Mouse (Mus musculus): ENCODE results near the gene Lhfpl2.

The Lhfpl2 gene

GRCm38 (mm10) chr13:94135180-94135579 is 77.6 kb downstream of the Lhfpl2 start:
- in situ Hi-C loops (cut with MboI; ENCODE audit: unreplicated experiment in 2 of 2) = no loop called here

- in situ Hi-C loops (cut with MboI; ENCODE audit: unreplicated experiment in 2 of 2) = loop anchor here in 1 of 2 experiments (10.0 kb wide), 1 partner anchor 345 kb away; no protein-coding TSS in a partner anchor
These were observed 82.3 kb downstream of the Lhfpl2 start for GRCm38 (mm10) chr13:94139713-94140445.

DNA sequence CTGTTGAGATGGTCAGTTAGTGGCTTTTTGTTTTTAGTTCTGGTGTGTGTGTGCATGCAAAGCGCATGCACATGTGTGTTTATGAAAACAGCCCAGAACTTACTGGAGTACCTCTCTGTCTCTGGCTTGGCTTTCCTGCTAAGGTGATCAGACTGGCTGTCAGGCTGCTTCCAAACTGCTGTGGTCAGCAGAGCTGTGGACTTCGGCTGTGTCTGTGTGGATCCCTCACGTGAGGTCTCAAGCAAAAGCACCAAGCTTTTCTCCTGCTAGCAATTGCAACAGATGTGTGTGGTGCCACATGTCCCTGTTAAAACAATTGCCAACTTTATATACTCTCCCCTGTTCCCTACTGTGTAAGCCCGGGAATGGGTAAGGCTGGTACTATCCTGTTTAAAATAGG is 82.8 kb downstream of the Lhfpl2 start:
- in situ Hi-C loops (cut with MboI; ENCODE audit: unreplicated experiment in 2 of 2) = loop anchor here in 1 of 2 experiments (10.0 kb wide), 1 partner anchor 346 kb away; no protein-coding TSS in a partner anchor

DNA sequence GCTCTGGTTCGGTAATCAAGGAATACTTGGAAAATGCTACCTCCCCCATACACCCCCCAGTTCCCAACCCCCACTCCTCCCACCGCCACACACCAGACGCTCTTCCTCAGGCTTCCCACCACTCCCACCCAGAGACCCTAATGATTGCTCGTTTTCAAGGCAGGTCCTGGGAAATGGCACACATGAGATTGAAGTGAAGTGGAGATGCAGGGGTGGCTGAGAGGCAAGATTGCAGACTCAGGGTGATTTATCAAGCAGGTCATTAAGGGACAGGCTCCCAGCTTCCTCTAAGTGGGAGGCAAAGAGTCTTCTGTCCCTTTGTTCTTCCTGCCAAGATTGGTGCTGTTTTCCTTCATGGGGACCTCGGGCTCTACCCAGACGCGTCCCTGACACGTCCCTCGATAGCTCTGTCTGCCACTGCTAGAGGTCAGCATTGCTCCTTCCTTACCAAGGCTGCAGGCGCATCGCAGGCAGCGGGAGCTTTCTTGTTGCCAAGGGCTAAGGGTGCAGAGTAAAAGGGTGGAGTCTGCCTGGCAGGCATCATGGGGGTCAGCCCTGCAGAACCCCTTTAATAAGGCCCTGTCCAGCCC is 85.6 kb downstream of the Lhfpl2 start:
- in situ Hi-C loops (cut with MboI; ENCODE audit: unreplicated experiment in 2 of 2) = loop anchor here in 1 of 2 experiments (10.0 kb wide), 1 partner anchor 348 kb away; no protein-coding TSS in a partner anchor

DNA sequence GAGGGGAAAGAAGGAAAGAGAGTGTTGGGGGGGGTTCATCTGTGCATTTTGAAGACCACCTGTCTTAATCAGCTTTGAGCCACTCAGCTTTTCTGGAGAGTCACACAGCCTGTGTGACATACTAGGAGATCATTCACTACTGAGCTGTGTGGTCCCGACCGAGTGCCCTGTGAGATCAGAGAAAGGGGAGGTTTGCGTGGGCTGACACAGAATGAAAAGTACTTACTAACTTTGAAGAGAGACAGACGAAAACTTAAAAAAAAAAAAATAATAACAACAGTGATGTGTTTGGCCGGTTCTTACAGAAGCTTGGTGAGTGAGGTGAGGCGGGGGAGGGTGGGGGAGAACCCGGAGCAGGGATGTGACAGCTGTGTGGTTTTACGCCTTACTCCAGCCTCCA is 86.9 kb downstream of the Lhfpl2 start:
- in situ Hi-C loops (cut with MboI; ENCODE audit: unreplicated experiment in 2 of 2) = loop anchor here in 1 of 2 experiments (10.0 kb wide), 1 partner anchor 350 kb away; no protein-coding TSS in a partner anchor

DNA sequence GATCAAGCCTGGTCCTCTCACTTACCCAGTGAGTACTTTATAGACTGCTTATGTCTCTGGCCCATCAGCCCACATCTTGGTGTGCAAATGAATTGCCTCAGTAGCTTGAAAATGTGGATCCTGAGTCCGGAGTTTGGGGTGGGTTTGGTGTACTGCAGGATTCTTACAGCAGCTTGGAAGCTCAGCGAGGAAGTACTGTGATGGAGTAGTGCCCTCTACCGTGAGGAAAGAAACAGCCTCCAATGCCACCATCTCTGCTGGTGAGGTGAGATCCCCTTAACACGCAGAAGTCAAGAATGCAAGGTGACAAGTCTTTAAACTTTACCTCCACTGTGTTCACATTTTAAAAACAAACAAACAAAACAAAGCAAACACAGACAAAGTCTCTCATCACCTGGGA is 89.7 kb downstream of the Lhfpl2 start:
- in situ Hi-C loops (cut with MboI; ENCODE audit: unreplicated experiment in 2 of 2) = loop anchor here in 1 of 2 experiments (10.0 kb wide), 1 partner anchor 352 kb away; no protein-coding TSS in a partner anchor

DNA sequence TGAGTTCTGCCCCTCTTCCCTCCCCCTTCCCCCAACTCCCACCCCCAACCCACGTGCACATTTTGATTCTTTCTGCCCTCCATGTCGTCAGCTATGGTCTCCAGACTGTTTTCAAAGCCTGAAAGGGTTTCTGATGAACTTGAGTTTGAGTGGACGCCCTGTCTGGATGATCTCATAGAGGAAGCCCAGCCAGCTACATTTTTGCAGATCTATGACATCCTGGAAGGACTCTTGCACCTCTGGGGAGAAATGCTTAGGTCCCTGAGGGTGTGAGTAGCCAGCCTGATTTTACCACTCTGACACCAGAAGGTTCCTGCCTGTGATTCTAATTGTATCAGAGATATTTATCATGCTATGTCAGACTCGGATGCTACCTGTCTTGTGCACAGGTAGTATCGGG is 91.4 kb downstream of the Lhfpl2 start:
- in situ Hi-C loops (cut with MboI; ENCODE audit: unreplicated experiment in 2 of 2) = loop anchor here in 1 of 2 experiments (10.0 kb wide), 1 partner anchor 354 kb away; no protein-coding TSS in a partner anchor

GRCm38 (mm10) chr13:94149781-94150180 is 92.2 kb downstream of the Lhfpl2 start:
- in situ Hi-C loops (cut with MboI; ENCODE audit: unreplicated experiment in 2 of 2) = loop anchor here in 1 of 2 experiments (10.0 kb wide), 1 partner anchor 355 kb away; no protein-coding TSS in a partner anchor

DNA sequence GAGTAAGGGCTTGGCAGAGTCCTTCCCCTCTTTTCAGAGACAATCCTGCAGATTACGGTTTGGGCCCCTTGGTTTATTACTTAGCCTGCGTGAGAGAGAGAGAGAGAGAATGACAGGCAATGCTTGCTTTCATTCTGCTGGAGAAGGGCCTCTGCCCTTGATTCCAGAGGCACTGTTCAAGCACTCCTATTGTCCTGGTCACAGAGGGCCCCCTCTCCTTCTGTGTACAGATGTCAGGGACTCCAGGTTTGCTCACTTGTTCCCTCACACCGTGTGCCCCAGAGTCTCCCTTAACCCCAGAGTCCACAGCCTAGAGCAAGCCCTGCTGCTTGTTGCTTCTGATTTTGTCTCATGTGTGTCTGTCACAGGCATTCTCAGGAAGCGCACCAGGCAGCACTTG is 93.7 kb downstream of the Lhfpl2 start:
- in situ Hi-C loops (cut with MboI; ENCODE audit: unreplicated experiment in 2 of 2) = no loop called here

DNA sequence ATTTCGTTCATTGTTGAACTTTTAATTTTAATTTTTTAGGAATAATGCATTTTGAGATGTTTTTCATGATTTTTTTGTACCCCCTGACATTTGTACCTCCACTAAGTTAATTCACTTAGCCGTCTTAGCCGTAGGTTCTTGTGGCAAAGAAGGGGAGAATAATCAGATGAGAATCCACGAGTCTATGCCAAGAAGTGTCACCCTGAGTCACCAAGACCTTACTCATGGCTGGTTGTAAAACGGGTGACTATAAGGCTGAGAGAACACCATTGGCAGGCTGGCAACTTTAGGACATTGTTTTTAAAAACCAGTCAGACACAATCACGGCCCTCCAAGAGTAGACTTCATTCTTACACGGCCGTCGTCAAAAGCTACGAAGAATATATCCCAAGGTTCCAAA is 95.2 kb downstream of the Lhfpl2 start:
- in situ Hi-C loops (cut with MboI; ENCODE audit: unreplicated experiment in 2 of 2) = no loop called here

- in situ Hi-C loops (cut with MboI; ENCODE audit: unreplicated experiment in 2 of 2) = no loop called here
These were observed 96.1 kb downstream of the Lhfpl2 start for GRCm38 (mm10) chr13:94153658-94154057.

DNA sequence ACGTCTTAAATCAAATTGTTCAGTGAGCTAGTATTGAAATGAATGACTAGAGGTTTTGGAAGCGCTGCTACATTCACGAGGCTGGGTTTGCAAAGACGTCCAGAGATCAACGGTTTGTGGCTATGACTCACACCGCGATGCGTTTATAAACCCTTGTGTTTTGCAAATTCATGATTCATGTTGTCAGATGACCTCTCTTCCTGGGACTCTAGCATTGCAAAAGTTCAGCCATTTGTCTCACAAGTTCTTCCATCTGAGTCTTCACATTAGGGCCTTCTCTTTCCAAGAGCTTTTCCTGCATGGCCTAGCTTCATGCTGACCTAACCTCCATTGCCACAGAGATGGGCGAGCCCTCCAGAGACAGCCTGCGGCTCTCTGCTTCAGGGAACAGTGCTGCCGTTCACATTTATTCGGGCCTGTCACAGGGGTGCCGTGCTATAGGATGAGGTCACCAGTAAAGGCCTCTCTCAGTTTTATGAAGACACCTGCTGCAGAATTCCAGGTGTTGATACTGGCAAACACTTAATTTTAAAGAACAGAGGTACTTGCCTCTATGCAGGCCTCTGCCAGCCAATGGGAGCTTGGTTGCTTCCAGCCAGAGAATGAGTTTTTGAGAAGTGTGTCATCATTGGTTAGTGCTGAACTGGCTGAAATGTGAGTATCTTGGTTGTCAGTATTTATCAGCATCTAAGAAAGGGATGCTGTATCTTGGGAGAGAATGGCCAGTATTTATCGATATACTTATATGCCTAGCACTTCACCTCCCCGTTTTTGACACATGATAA is 97.1 kb downstream of the Lhfpl2 start:
- in situ Hi-C loops (cut with MboI; ENCODE audit: unreplicated experiment in 2 of 2) = no loop called here

DNA sequence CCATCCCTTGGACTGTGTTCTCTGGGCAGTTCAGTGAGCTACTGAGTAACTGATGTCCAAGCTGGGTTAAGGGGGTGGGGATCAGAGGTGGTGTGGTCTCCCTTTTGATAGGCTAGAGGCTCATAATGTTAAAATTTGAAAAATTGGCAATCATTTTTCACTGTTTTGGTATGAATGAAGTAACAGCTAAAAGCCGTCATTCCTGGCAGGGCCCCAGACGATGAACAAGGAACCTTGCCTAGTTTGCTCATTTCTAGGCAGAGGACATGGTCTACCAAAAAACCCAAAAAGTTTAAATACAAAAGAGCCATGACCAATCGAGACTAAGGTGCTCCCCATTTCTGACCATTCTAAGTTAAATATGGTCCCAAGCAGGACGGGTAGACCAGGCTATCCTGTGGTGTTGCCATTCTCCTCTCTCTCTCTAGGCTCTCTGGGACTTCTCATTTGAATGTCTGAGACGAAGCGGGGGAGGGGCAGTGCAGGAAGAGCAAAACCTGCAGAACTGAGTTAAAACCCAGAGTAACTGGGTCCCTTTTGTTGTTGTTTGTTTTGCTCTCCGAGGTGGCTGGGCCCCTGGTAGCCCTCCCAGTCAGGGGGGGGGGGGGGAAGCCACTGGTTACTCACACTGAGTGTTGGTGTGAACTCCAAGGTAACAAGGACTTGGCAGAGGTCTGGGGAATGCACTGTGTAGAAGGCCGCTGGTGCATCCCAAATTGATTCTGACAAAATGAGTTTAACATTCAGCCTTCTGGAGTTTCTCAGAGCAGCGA is 98.2 kb downstream of the Lhfpl2 start:
- in situ Hi-C loops (cut with MboI; ENCODE audit: unreplicated experiment in 2 of 2) = no loop called here

GRCm38 (mm10) chr13:94158864-94159477 is 101.4 kb downstream of the Lhfpl2 start:
- in situ Hi-C loops (cut with MboI; ENCODE audit: unreplicated experiment in 2 of 2) = no loop called here

DNA sequence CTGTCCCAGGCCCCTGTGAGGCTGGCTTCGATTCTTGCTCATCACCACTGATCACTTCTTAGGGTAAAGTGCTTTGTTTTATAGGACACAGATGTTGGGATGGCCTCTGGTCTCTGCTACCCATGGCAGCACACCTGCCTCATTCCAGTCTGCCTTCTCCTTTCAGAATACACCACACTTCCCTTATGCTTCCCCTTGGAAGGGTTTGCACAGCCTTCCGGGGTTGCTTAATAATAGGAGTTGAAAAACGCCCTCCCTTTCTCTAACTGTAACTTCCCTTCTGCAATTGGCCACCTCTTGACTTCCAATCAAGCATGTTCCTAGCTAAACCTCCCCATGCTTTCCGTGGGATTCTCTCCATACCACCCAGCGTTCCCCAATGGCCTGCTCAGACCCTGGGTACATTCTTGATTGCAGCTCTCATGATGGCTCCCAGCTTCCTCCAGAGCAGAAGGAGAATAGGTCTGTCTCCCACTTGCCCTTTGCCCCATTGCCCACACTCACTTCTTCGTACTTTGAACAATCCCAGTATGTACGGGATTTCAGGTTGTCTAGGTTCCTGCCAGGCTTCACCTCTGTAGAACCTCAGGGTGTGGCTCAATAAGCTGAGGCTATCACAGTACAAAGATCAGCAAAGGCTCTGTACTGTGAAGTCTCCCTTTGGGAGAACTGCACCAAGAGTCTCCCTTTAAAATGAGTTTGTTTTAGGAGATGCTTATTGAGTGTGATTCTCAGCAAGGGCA is 102.1 kb downstream of the Lhfpl2 start:
- in situ Hi-C loops (cut with MboI; ENCODE audit: unreplicated experiment in 2 of 2) = no loop called here

DNA sequence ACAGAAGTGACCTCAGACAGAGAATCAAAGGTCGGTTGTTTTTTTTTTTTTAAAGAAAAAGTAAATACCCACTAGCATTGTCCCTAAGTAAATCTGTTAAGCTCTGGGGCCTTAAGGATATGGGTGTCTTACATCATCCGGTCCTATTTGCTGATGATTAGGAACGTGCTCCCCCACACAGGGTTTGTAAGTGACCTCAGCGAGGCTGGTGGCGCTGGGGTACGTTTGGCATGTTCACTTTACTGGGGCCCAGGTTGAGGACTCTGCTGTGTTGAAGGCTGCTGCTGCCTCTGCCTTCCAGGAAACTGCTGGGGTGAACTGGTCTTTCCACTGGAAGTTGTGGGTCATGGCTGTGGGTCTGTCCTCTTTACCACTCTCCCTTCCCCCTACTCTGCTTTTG is 106.9 kb downstream of the Lhfpl2 start:
- in situ Hi-C loops (cut with MboI; ENCODE audit: unreplicated experiment in 2 of 2) = no loop called here

DNA sequence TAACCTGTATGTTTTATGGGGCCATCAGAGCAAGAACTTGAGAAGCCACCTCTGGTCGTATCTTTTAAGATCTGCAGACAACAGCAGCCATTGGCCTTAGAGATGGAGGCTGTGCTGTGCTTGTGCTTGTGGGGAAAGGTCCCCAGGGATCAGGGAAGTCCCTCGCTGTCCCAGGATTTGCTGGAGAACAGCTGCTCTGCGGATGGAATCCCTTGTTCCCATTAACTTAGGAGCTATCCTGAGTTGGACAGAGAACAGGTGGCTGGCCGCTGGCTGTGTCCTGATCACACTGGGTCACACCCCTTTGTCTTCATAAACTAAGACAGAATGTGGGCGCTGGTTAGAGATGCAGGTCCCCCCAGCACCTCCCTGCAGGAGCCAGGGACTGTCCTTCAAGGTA is 110.7 kb downstream of the Lhfpl2 start:
- in situ Hi-C loops (cut with MboI; ENCODE audit: unreplicated experiment in 2 of 2) = no loop called here

DNA sequence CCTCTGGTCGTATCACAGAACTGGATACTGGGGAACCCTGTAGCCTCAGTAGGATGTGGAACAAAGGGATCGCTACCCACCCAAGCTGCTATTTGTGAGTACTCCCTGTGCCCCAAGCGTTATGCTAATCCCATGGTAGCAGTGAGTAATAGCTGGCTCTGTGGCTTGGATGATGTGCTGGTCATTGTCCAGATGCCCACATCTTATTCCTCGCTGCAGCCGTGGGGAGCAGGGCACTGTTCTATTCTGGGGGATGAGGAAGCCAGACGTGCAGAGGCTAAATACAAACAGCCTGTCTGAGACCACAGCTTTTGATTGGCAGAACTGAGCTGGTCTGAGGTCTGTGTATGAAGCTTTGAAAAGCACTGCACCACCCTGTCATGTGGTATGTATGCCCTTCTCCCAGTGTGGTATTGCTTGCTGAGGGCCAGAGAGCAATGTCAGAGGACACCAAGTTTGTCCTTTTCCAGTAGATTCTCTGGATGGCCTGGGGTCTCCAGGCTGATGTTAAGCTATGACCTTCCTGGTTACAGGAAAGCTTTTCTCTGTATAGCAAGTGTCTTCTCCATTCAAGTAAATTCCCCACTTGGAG is 111.8 kb downstream of the Lhfpl2 start:
- in situ Hi-C loops (cut with MboI; ENCODE audit: unreplicated experiment in 2 of 2) = no loop called here

- in situ Hi-C loops (cut with MboI; ENCODE audit: unreplicated experiment in 2 of 2) = no loop called here
These were observed 114.0 kb downstream of the Lhfpl2 start for GRCm38 (mm10) chr13:94171612-94172011.
